Mouse (Mus musculus) heart, embryonic 11.5 days (tissue): Measurements from ENCODE around the gene CK137956. TPM values are rescaled to one million over a fixed set of nuclear protein-coding genes. Genes with fewer than 3 reads are reported as not detected.

Experiments
- ATAC-seq: fragments of 200-750 bp; cut with Nextera tagmentation; replicated peaks from 2 replicates; pipeline ENCODE4 v1.8.0; 2017; ENCODE audit warnings: moderate library complexity; ENCODE audit not compliant: insufficient number of reproducible peaks, low FRiP score, low TSS enrichment
- H3K27ac ChIP-seq: fragments of 300-500 bp; sonication (generic); 2 replicates; pipeline ENCODE4 v1.5.1; 2014; ENCODE audit warnings: mild to moderate bottlenecking, low read depth, low read length
- H3K27me3 ChIP-seq: fragments of 300-500 bp; sonication (generic); 2 replicates; pipeline ENCODE4 v1.6.1; 2014; ENCODE audit warnings: mild to moderate bottlenecking, low read length, mixed read lengths; ENCODE audit not compliant: control insufficient read depth, insufficient read depth
- H3K36me3 ChIP-seq: fragments of 300-500 bp; sonication (generic); 2 replicates; pipeline ENCODE4 v1.6.1; 2014; ENCODE audit warnings: mild to moderate bottlenecking, low read length, moderate library complexity, mixed read lengths; ENCODE audit not compliant: control insufficient read depth, insufficient read depth
- H3K4me1 ChIP-seq: fragments of 300-500 bp; sonication (generic); 2 replicates; pipeline ENCODE4 v1.6.1; 2014; ENCODE audit warnings: low read length; ENCODE audit not compliant: control insufficient read depth, insufficient read depth
- H3K4me2 ChIP-seq: fragments of 300-500 bp; sonication (generic); 2 replicates; pipeline ENCODE4 v1.6.1; 2014; ENCODE audit warnings: mild to moderate bottlenecking, moderate library complexity
- H3K4me3 ChIP-seq: fragments of 300-500 bp; sonication (generic); 2 replicates; pipeline ENCODE4 v1.5.1; 2014; ENCODE audit warnings: low read depth, low read length
- H3K9ac ChIP-seq: fragments of 300-500 bp; sonication (generic); 2 replicates; pipeline ENCODE4 v1.6.1; 2014; ENCODE audit warnings: mild to moderate bottlenecking, low read depth, low read length, moderate library complexity
- H3K9me3 ChIP-seq: fragments of 300-500 bp; sonication (generic); replicated peaks from 2 replicates; pipeline ENCODE4 v1.6.1; 2016; ENCODE audit warnings: low read length; ENCODE audit not compliant: control insufficient read depth
- WGBS: fragments of 180-500 bp; shearing (Covaris S2); extraction: QIAGEN DNeasy Blood & Tissue Kit; methylation state at CpG from one replicate; pipeline ENCODE4 v1.1.7; 2014; ENCODE audit not compliant: insufficient replicate concordance; 5-methylcytosine and 5-hydroxymethylcytosine counted together
- polyA plus RNA-seq: library from polyadenylated mRNA; unstranded; fragments of >200 nt; fragmentation: Nextera tagmentation; extraction: Ambion mirVana; gene quantifications from 2 replicates; pipeline ENCODE4 v1.2.1, GENCODE M21; 2014

Gene CK137956
- not detected in 2 replicates for polyA plus RNA-seq

DNA sequence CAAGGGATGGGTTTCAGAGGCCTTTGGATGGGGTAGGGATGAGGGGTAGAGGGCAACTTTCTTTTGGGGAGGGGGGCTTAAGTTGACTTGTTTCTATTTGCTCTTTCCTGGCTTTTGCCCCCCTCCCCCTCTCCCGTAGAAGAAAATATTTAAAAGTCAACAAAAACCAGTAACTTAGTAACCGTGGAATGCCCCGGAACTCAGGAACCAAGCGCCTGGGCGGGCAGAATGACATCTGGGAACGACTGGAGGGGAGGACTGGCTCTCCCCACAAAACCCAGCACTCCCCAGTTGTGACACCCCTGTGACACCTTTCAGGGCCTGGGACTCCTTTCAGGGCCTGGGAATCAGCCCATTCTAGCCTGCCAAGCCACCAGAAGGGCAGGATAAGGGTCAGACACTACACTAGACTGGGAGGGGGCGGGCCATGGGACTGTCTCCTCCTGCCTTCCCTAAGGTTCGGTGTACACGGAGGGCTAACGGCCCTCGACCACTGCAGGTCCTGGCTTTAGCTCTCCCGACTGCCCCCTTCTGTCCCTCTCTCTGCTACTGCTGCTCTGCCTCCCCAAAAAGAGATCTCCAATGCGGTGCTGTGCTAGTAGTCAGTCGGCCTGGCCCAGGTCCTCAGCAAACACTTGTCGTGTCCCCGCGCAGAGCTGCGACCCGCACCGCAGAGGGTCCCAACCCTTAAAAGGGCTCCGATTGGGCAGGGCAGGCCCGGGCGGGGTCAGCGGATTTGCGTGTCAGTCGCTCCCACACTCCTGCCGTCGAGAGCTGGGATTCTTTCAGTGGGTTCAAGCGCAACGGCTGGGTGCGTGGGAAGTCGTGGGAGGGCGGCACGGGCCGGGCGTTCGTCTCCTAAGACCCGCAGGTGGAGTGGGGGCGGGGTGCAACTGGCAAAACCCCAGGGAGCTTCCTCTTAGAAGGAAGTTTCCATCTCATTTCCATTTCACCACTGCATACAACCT is at the start of gene CK137956:
CK137956 (minus strand) TSS at position 51 of the 968 bp plus-strand sequence.
- H3K4me3 ChIP-seq, result no peak within 1 kb of the TSS
- H3K9me3 ChIP-seq, result no peaks in the 10 kb centered on the region
- no peak within 1 kb of the TSS for H3K9ac ChIP-seq
- no peak for ATAC-seq
- H3K4me1 ChIP-seq, result no peaks in the 10 kb centered on the region
- H3K27ac ChIP-seq, result no peak within 1 kb of the TSS
- no peaks in the 10 kb centered on the region for H3K36me3 ChIP-seq
- WGBS, result 4% methylated on average over 39 of the region's 39 CpGs
- peaks cover 43% of the 10 kb centered on the region for H3K27me3 ChIP-seq
- H3K4me2 ChIP-seq, result no peak within 1 kb of the TSS

- Histone ChIP-seq H3K27ac (no peak overlapping the region), H3K27me3 (no peaks in the 10 kb centered on the region), H3K4me3 (no peak overlapping the region), H3K4me1 (no peaks in the 10 kb centered on the region), H3K36me3 (no peaks in the 10 kb centered on the region), H3K9ac (no peak overlapping the region), H3K9me3 (no peaks in the 10 kb centered on the region), H3K4me2 (no peak overlapping the region)
- 71% methylated on average over 2 of the region's 2 CpGs for WGBS
- no peak for ATAC-seq
These were observed 48.7 kb upstream of the CK137956 start for GRCm38 (mm10) chr4:128019465-128019864.

DNA sequence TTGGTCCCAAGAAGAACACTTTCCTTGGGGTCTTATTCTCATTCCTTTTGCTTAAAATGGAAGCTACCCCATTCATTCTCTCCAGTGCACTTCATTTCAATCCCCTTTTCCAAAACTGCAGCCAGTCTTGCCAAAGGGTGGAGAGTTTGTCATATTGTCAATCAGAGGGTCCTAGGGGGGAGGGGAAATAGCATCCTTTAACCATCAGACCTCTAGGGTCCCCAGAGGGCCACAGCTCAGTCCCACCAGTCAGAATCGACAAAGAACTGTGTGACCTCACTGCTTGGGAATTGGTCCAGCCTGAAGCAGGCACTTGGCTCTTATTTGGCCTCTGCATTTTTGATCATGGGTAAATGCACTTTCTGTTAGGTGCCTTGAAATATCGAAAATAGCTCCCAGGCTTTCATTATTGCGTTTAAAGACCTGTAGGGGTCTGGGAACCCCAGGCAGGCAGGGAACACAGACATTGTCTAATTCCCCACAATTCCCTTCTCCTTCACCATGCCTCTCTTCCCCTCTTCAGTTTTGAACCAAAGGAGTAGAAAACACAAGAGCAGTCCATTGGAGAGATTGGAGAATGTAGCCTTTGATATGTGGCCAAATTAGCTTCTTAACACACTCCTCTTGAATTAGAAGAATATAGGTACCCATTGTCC is 34.2 kb upstream of the CK137956 start:
- no peaks in the 10 kb centered on the region for H3K4me1 ChIP-seq
- no peak overlapping the region for H3K27ac ChIP-seq
- H3K9ac ChIP-seq, result no peak overlapping the region
- no peak overlapping the region for H3K4me2 ChIP-seq
- H3K9me3 ChIP-seq, result no peaks in the 10 kb centered on the region
- WGBS, result 56% methylated on average over 3 of the region's 3 CpGs
- ATAC-seq, result no peak
- H3K4me3 ChIP-seq, result no peak overlapping the region
- H3K27me3 ChIP-seq, result no peaks in the 10 kb centered on the region
- no peaks in the 10 kb centered on the region for H3K36me3 ChIP-seq

DNA sequence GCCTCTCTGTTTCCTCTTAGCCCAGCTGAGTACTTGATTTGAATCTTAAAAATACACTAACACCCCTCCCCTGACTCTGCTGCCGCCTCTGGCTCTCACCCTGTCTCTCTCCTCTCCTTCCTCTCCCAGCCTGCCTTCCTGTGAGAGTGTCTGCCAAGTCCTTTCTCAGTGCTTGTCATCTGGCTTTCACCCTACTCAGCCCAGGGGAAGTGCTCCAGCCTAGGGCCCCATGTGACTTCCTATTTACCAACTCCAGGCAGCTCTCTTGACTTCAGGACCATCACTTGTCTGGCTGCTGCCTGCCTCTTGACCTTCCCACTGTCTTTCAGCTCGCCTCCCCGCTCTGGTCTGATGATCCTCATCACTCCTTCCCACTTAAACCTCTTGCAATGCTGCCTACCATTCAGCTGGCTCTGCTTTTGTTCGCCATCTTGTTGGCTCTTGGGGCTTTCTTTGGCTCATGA is 31.9 kb upstream of the CK137956 start:
- Histone ChIP-seq H3K4me1 (no peaks in the 10 kb centered on the region), H3K9ac (no peak overlapping the region), H3K27ac (no peak overlapping the region), H3K9me3 (no peaks in the 10 kb centered on the region), H3K4me3 (no peak overlapping the region), H3K36me3 (no peaks in the 10 kb centered on the region), H3K4me2 (no peak overlapping the region), H3K27me3 (0 out of 2 replicates have a peak, but pooled peaks cover 4% of the 10 kb centered on the region)
- 56% methylated on average over 4 of the region's 4 CpGs for WGBS
- no peak for ATAC-seq

DNA sequence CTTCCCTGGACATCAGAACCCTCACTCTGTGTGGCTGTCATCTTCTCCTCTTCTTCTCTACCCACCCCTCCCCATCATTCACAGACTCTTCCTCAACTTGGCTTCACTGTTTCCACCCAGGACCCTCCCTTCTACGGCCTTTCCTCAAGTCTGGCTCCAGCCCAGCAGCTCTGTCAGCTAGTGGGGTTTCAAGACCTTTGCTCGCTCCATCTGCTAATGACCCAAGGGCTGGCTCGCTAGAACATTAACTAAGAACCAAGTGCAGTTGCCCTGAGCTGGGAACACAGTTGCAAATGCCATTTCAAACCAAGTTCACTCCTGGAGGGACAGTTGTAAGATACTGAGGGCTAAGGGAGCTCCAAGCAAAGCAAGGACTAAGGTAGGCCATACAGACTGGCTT is 28.5 kb upstream of the CK137956 start:
- 68% methylated on average over 3 of the region's 3 CpGs for WGBS
- H3K27me3 ChIP-seq, result peaks cover 7% of the 10 kb centered on the region; the same call in 1 of the 2 replicates
- H3K4me3 ChIP-seq, result no peak overlapping the region
- no peaks in the 10 kb centered on the region for H3K4me1 ChIP-seq
- no peaks in the 10 kb centered on the region for H3K36me3 ChIP-seq
- no peak overlapping the region for H3K9ac ChIP-seq
- no peaks in the 10 kb centered on the region for H3K9me3 ChIP-seq
- ATAC-seq, result no peak
- H3K4me2 ChIP-seq, result no peak overlapping the region
- no peak overlapping the region for H3K27ac ChIP-seq

DNA sequence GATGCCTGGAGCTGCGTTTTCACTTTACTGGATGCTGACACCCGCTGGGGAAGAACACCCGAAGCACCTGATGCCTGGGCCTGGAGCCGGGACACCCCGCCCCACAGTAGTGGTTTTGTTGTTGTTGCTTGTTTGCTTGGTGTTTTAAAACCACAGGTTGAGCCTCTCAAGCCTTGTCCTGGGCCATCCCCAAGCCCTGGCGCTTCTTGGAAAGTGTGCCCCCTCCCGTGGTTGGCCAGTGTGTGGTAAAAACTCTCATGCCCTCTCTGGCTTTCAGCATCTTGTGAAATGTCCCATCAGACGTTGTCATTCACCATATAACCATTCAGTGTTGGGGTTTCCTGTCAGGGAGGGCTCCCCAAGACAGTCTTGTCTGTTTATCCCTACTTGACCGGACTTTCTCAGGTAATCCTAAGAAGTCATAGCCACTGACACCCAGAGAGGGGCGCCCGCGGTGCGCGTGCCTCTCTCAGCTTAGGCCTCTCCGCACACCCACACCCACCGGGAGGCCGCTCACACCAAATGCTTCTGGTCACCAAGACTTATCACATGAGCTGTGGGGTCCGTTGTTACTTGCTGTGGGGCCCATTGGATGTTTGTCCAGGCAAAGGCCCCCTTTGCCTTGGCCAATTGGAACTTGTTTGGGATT is 18.7 kb upstream of the CK137956 start:
- no peaks in the 10 kb centered on the region for H3K36me3 ChIP-seq
- 0 out of 2 replicates have a peak, but pooled peaks cover 9% of the 10 kb centered on the region for H3K4me1 ChIP-seq
- no peak overlapping the region for H3K9ac ChIP-seq
- H3K27ac ChIP-seq, result no peak overlapping the region
- peaks cover 69% of the 10 kb centered on the region for H3K27me3 ChIP-seq
- H3K4me2 ChIP-seq, result no peak overlapping the region
- ATAC-seq, result no peak
- 5% methylated on average over 18 of the region's 18 CpGs for WGBS
- no peaks in the 10 kb centered on the region for H3K9me3 ChIP-seq
- no peak overlapping the region for H3K4me3 ChIP-seq

- Histone ChIP-seq H3K4me2 (peak overlapping the region; percentile 79), H3K27ac (no peak overlapping the region), H3K9ac (no peak overlapping the region), H3K36me3 (no peaks in the 10 kb centered on the region), H3K9me3 (no peaks in the 10 kb centered on the region), H3K27me3 (peaks cover 72% of the 10 kb centered on the region), H3K4me1 (0 out of 2 replicates have a peak, but pooled peaks cover 9% of the 10 kb centered on the region), H3K4me3 (peak overlapping the region; percentile 46)
- ATAC-seq, result no peak
- under 1% methylated on average over 39 of the region's 39 CpGs for WGBS
These were observed 17.9 kb upstream of the CK137956 start for GRCm38 (mm10) chr4:127988526-127989180.
